Mouse (Mus musculus): ENCODE data around the gene Tulp4.
"Not testable (repeated sequence)": the region's sequence is repeated elsewhere in the genome, so short reads cannot be mapped to it uniquely, and the experiment has no call there.

The Tulp4 gene

GRCm38 (mm10) chr17:6286169-6286568 is 179.9 kb downstream of the Tulp4 start:
- DNase-seq: not testable (repeated sequence)

- not testable (repeated sequence) for DNase-seq
Observed at GRCm38 (mm10) chr17:6289045-6289444, 182.8 kb downstream of the Tulp4 start.

GRCm38 (mm10) chr17:6293882-6294281 is 187.6 kb downstream of the Tulp4 start:
- not testable (repeated sequence) for DNase-seq

GRCm38 (mm10) chr17:6297060-6297795 is 191.0 kb downstream of the Tulp4 start:
- DNase-seq: peak; percentile 68

- DNase-seq: not testable (repeated sequence)
Observed at GRCm38 (mm10) chr17:6300190-6300863, 194.1 kb downstream of the Tulp4 start.
